8 mouse cellular contexts compared by ENCODE assay signal in genomic region chr10:77902211-77902893, GRCm38 (mm10). TPM values are rescaled to one million over a fixed set of nuclear protein-coding genes. Genes with fewer than 3 reads are reported as not detected.
DNase-seq lines count a peak whose midpoint lies in the region; ATAC-seq and TF ChIP-seq lines count a peak whose summit lies in the region.

TSS of gene Lrrc3 (minus strand) at chr10:77902536.

- H3K4me1 ChIP-seq in heart, embryonic 12.5 days (replicated peaks) = peaks cover 13% of the 10 kb centered on the region
- H3K4me1 ChIP-seq in kidney, embryonic 15.5 days = peaks cover 13% of the 10 kb centered on the region
- H3K4me1 ChIP-seq in liver, embryonic 12.5 days = peaks cover 22% of the 10 kb centered on the region
- H3K4me1 ChIP-seq in testis, adult 2 months (ENCODE audit: control insufficient read depth, insufficient read depth, low read length) = peaks cover 11% of the 10 kb centered on the region

- H3K9ac ChIP-seq in heart, embryonic 12.5 days = peak within 1 kb of the TSS; percentile 58
- H3K9ac ChIP-seq in kidney, embryonic 15.5 days = peak within 1 kb of the TSS; percentile 61
- H3K9ac ChIP-seq in liver, embryonic 12.5 days = peak within 1 kb of the TSS; percentile 63

- WGBS in heart, embryonic 12.5 days = 2% methylated on average over 44 of the region's 46 CpGs
- 1% methylated on average over 33 of the region's 46 CpGs for WGBS in kidney, embryonic 15.5 days
- WGBS in liver, embryonic 12.5 days (ENCODE audit: insufficient replicate concordance) = 2% methylated on average over 46 of the region's 46 CpGs

- no peak within 1 kb of the TSS for H3K27ac ChIP-seq in heart, embryonic 12.5 days (ENCODE audit: poor library complexity, severe bottlenecking)
- H3K27ac ChIP-seq in kidney, embryonic 15.5 days = no peak within 1 kb of the TSS
- 0 out of 2 replicates have a peak within 1 kb of the TSS, but pooled peaks have one; percentile 20 for H3K27ac ChIP-seq in liver, embryonic 12.5 days
- no peak within 1 kb of the TSS for H3K27ac ChIP-seq in testis, adult 2 months (ENCODE audit: control insufficient read depth, insufficient read depth, low read depth, low read length)

- TF ChIP-seq CTCF in testis, adult 2 months (IDR thresholded peaks at IDR 0.05; ENCODE audit: control insufficient read depth, insufficient read depth, insufficient replicate concordance, low read depth, low read length) = no peak

- peak within 1 kb of the TSS; percentile 69 for H3K4me2 ChIP-seq in heart, embryonic 12.5 days
- peak within 1 kb of the TSS; percentile 80 for H3K4me2 ChIP-seq in kidney, embryonic 15.5 days
- H3K4me2 ChIP-seq in liver, embryonic 12.5 days = peak within 1 kb of the TSS; percentile 83

- peak; percentile 94 for DNase-seq in heart, adult 11 months
- no peak for DNase-seq in heart, adult 8-10 months (ENCODE audit: low spot score)
- peak; percentile 77 for DNase-seq in embryo, embryonic 10.5 days (ENCODE audit: low spot score)
- DNase-seq in naive thymus-derived CD4-positive, alpha-beta T cell, adult 2 months (ENCODE audit: low read depth) = peak; percentile 7

- peaks cover 4% of the 10 kb centered on the region; the same call in 1 of the 2 replicates for H3K9me3 ChIP-seq in heart, embryonic 12.5 days (replicated peaks)
- no peaks in the 10 kb centered on the region for H3K9me3 ChIP-seq in kidney, embryonic 15.5 days (replicated peaks)
- no peaks in the 10 kb centered on the region for H3K9me3 ChIP-seq in liver, embryonic 12.5 days (replicated peaks)

- no peak for TF ChIP-seq POLR2A in testis, adult 2 months (IDR thresholded peaks at IDR 0.05; ENCODE audit: control insufficient read depth, low read depth, low read length)

- peak within 1 kb of the TSS; percentile 64 for H3K4me3 ChIP-seq in heart, embryonic 12.5 days
- peak within 1 kb of the TSS; percentile 68 for H3K4me3 ChIP-seq in kidney, embryonic 15.5 days (replicated peaks)
- peak within 1 kb of the TSS; percentile 62 for H3K4me3 ChIP-seq in liver, embryonic 12.5 days
- peak within 1 kb of the TSS; percentile 60 for H3K4me3 ChIP-seq in testis, adult 2 months (ENCODE audit: control insufficient read depth, low read depth, low read length)

- ATAC-seq in heart, embryonic 12.5 days (ENCODE audit: insufficient number of reproducible peaks, low FRiP score) = peak; percentile 84
- peak; percentile 87 for ATAC-seq in kidney, embryonic 15.5 days (replicated peaks; ENCODE audit: low FRiP score)
- ATAC-seq in liver, embryonic 12.5 days = peak; percentile 69

- H3K27me3 ChIP-seq in heart, embryonic 12.5 days (replicated peaks) = peaks cover 23% of the 10 kb centered on the region
- H3K27me3 ChIP-seq in kidney, embryonic 15.5 days = 0 out of 2 replicates have a peak, but pooled peaks cover 6% of the 10 kb centered on the region
- peaks cover 39% of the 10 kb centered on the region for H3K27me3 ChIP-seq in liver, embryonic 12.5 days (replicated peaks)
- H3K27me3 ChIP-seq in testis, adult 2 months (ENCODE audit: control insufficient read depth, insufficient read depth, low read length) = no peaks in the 10 kb centered on the region

- H3K36me3 ChIP-seq in heart, embryonic 12.5 days = no peaks in the 10 kb centered on the region
- H3K36me3 ChIP-seq in kidney, embryonic 15.5 days = no peaks in the 10 kb centered on the region
- no peaks in the 10 kb centered on the region for H3K36me3 ChIP-seq in liver, embryonic 12.5 days
- H3K36me3 ChIP-seq in testis, adult 2 months (ENCODE audit: control insufficient read depth, insufficient read depth, low read length) = no peaks in the 10 kb centered on the region

RNA-seq across cellular contexts. Expression of gene Lrrc3, which starts in this region (rescaled TPM):
- total RNA-seq in heart, adult 8-10 months (2022) = 1 to 10 TPM in 2 of 4 experiments, under 1 TPM in 2; 0.63 to 1.2 (median 0.92) TPM
- 1.9 and 2.1 TPM in 2 replicates for polyA plus RNA-seq in heart, embryonic 12.5 days (2016; fragmentation: Nextera tagmentation; extraction: Ambion mirVana)
- 3.8 and 4.8 TPM in 2 replicates for polyA plus RNA-seq in kidney, embryonic 15.5 days (2015; fragmentation: Nextera tagmentation; extraction: Ambion mirVana)
- 8.5 and 8.7 TPM in 2 replicates for polyA plus RNA-seq in liver, embryonic 12.5 days (2016; fragmentation: Nextera tagmentation; extraction: Ambion mirVana)
- polyA plus RNA-seq in testis, adult 2 months (2012; rRNA removed) = 0.57 and 1.1 TPM in 2 replicates
